Mouse (Mus musculus): ENCODE measurements around the gene Fmo9. TPM values are rescaled to one million over a fixed set of nuclear protein-coding genes. Genes with fewer than 3 reads are reported as not detected.

Gene Fmo9
- polyA plus RNA-seq (2015; fragmentation: Illumina TruSeq; extraction: RNeasy Lipid Tissue Mini Kit (QIAGEN cat#74804); ENCODE audit: low read depth, low replicate concordance): not detected

GRCm38 (mm10) chr1:166681745-166682144 is at the start of gene Fmo9:
TSS of gene Fmo9 (minus strand) at chr1:166681845.

DNA sequence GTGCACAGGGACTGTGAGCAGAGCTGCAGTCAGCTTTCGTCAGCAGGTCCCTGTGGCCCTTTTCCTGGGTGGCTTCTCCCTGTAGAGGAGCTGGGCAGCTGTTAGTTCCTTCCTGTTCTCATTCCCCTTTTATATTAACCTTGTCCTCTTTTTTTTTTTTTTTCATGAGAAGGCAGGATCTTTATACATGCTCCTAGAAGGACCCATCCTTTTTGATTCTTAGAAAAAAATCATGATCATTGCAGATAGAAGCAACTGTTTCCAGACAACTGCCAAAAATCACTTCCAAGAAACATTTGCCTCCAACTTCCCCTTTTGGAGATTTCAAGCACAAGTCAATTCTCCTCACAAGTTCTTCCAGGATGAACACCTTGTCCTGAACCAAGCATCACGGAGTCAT is 34.1 kb downstream of the Fmo9 start, which contains the start of gene Gm4847:
TSS of gene Gm4847 (minus strand) at position 101 of the 400 bp plus-strand sequence.

Other genes with a start within 250 kb of the Fmo9 start
- gene Gm4846, start 184.3 kb downstream of the Fmo9 start, polyA plus RNA-seq (2015; fragmentation: Illumina TruSeq; extraction: RNeasy Lipid Tissue Mini Kit (QIAGEN cat#74804); ENCODE audit: low read depth, low replicate concordance): not detected
- gene Gm4847, start 34.2 kb downstream of the Fmo9 start, polyA plus RNA-seq (2015; fragmentation: Illumina TruSeq; extraction: RNeasy Lipid Tissue Mini Kit (QIAGEN cat#74804); ENCODE audit: low read depth, low replicate concordance): not detected

Data from brain, adult 10 weeks (tissue).